Mouse (Mus musculus) cerebellum, postnatal 36 days (tissue): ENCODE results near the gene E130116L18Rik.
"Not testable (repeated sequence)": the region's sequence is repeated elsewhere in the genome, so short reads cannot be mapped to it uniquely, and the experiment has no call there.

Experiments used
- DNase-seq, 2 experiments: peaks; one replicate each; pipeline ENCODE4 v3.0.0; 2021 to 2022; ENCODE audit warnings: mixed read lengths in 2 of 2

Gene E130116L18Rik

DNA sequence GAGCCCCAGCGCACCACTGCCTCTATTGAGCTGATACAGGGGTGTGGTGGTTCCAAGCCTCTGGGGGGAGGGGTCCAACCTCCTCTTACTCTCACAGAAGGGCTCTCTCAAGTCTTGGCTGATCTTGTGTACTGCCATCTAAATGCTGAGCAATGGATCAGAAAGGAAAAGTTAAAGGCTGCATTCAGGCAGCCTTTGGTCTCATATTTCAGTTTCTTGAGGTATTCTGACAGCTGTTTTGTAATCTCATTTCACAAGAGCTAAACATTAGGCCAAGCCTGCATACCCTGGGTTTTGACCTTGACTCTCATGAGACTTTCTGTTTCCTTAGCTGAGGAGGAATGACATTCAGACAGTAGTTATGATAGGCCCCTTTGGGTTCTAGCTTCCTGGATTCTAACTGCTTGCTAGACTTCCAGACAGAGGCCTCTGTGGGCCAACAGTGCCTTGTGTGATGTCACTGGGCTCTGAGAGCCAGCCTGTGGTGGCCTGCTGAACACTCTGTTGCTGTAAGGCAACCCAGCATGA lies 41.9 kb downstream of the E130116L18Rik start, which contains the start of gene Galntl5:
Galntl5 (plus strand) TSS at position 457 of the 528 bp plus-strand sequence.
- no peak for DNase-seq

DNA sequence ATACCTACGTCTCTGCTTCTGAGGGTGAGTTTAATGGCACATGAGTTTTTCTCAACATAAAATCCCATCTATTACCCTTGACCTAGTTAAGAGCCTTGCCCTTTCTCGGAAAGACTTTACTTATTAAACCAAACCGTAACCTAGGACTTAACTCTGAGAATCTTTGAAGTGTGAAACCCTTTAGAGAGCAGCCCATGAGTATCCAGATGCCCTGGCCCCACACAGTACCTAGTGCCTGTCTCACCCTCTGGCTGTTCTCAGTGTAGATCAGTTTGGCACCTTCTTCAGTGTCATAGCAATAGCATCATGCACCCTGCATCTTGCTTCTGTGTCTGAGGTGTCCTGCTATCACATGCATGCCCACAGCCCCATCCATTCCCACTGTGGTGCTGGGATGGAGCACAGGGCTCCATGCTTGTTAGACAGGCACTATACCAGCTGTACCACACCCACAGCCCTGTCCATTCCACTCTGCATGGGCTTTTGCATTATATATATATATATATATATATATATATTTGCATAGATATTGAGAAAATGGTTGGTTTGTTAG lies 42.9 kb downstream of the E130116L18Rik start:
- DNase-seq = no peak

DNA sequence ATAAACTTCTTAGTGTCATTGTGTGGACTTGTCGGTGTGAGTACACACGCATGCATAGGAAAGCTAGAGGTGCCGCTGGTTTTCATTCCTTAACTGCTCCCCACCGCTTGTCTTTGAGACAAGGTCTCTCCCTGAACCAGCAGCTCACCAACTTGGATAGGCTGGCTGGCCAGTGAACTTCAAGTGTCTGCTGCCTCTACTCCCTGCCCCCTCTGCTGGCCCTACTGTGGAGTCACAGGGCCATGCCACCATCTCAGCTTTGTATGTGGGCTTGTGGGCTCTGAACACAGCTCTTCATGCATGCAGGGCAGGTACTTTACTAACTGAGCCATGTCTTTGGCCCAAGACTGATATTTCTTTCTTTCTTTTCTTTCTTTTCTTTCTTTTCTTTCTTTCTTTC lies 43.7 kb downstream of the E130116L18Rik start:
- DNase-seq = no peak

DNA sequence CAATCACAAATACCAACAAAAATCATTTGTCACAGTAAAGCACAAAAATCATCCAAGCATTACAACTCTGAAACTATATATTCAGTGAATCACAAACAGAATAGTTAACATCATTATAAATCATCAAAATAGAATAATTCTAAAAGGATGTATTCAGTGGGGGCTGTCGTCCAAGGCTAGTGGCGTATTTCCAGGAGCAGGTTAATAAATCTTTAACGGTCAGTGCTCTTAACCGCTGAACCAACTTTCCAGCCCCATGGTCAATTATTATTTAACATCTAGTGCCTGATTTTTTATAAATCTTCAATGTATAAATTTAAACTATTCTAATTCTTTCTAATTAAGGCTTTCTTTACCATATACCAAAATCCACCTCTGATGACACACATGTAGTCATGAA lies 44.4 kb downstream of the E130116L18Rik start:
- DNase-seq = not testable (repeated sequence)

DNA sequence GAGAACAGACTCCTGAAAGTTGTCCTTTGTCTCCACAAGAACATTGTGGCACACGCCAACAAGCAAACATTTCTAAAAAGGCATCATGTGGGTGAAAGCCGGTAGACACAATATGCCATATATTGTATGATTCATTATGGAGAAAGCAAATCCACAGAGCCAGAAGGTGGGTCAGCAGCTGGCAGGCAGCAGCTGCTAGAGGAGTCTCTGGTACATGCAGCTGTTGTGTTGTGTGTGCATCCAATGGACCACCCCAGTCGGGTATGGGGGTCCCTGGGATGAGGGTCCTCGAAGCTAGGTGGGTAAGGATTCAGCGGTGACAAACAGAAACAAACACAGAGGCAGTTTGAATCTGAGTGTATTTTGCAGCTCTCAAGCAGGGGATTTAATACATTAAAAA lies 45.0 kb downstream of the E130116L18Rik start:
- DNase-seq = not testable (repeated sequence)
